Mouse (Mus musculus) lung, postnatal 14 days (tissue): ENCODE measurements at regions not wholly inside any gene's neighbourhood (a gene's known extent, or its start where the extent isn't known, plus 50 kb on each side); places are given as distances from the start of the nearest gene placed in this dataset.
A peak's percentile ranks its signal among the peaks of the same experiment; 100 is the strongest.

Experiments used
- DNase-seq: peaks from one replicate; pipeline ENCODE4 v3.0.0; 2021

- peak; percentile 66 for DNase-seq
These were observed 59.3 kb downstream of the 1700080O16Rik start for GRCm38 (mm10) chrX:51913247-51913646.

- no peak for DNase-seq
These were observed 61.0 kb downstream of the 1700080O16Rik start for GRCm38 (mm10) chrX:51911566-51911965.

GRCm38 (mm10) chrX:51910576-51910975 is 62.0 kb downstream of the 1700080O16Rik start:
- DNase-seq: no peak

- no peak for DNase-seq
These were observed 74.1 kb downstream of the 1700080O16Rik start for GRCm38 (mm10) chrX:51898445-51898844.

- DNase-seq: no peak
These were observed 75.5 kb downstream of the 1700080O16Rik start for GRCm38 (mm10) chrX:51897059-51897458.

GRCm38 (mm10) chrX:51895646-51896190 is 76.9 kb downstream of the 1700080O16Rik start:
- DNase-seq: no peak

GRCm38 (mm10) chrX:51892716-51893115 is 79.9 kb downstream of the 1700080O16Rik start:
- no peak for DNase-seq

GRCm38 (mm10) chrX:51886129-51886528 is 85.1 kb upstream of the Usp26 start:
- no peak for DNase-seq
